Mouse (Mus musculus) ES-E14 (cell line): ENCODE data around the gene Asic1.

Experiments used
- CHD2 ChIP-seq: IDR thresholded peaks from 2 replicates; pipeline ENCODE4 v1.6.1; 2014; ENCODE audit warnings: mild to moderate bottlenecking, low read depth, low read length, inconsistent platforms
- HCFC1 ChIP-seq: IDR thresholded peaks from 2 replicates; pipeline ENCODE4 v1.6.1; 2012; ENCODE audit warnings: low read length, inconsistent platforms, borderline replicate concordance; ENCODE audit not compliant: insufficient read depth
- MAFK ChIP-seq: IDR thresholded peaks from 2 replicates; pipeline ENCODE4 v1.6.1; 2014; ENCODE audit warnings: mild to moderate bottlenecking, low read depth, low read length, inconsistent platforms; ENCODE audit not compliant: insufficient read depth
- ZC3H11A ChIP-seq: IDR thresholded peaks from 2 replicates; pipeline ENCODE4 v1.6.1; 2012; ENCODE audit warnings: low read depth, mild to moderate bottlenecking, inconsistent platforms, low read length, borderline replicate concordance
- ZNF384 ChIP-seq: IDR thresholded peaks from 2 replicates; pipeline ENCODE4 v1.6.1; 2012; ENCODE audit warnings: low read depth, low read length, inconsistent platforms

- no peak for TF ChIP-seq CHD2
- no peak for TF ChIP-seq MAFK
- TF ChIP-seq ZC3H11A: peak; percentile 20; the same call in 1 of the 2 replicates
- no peak for TF ChIP-seq HCFC1
- no peak for TF ChIP-seq ZNF384
These were observed 44.7 kb downstream of the Asic1 start for GRCm38 (mm10) chr15:99714858-99715257.
